Mouse (Mus musculus) lung, adult 2 months (tissue): ENCODE measurements around the gene Galr3.

Source experiments
- CTCF ChIP-seq: fragments of 200-500 bp; IDR thresholded peaks from 2 replicates; pipeline ENCODE4 v1.5.1; 2011; ENCODE audit warnings: mild to moderate bottlenecking, low read length, control low read depth; ENCODE audit not compliant: insufficient read depth
- POLR2A ChIP-seq: fragments of 200-500 bp; IDR thresholded peaks from 2 replicates; pipeline ENCODE4 v1.6.1; 2011; ENCODE audit warnings: low read depth, mild to moderate bottlenecking, control low read depth, low read length, borderline replicate concordance; ENCODE audit errors: extremely low read depth

GRCm38 (mm10) chr15:79056601-79057000 lies 14.9 kb downstream of the Galr3 start:
- TF ChIP-seq POLR2A (no peak), CTCF (no peak)
